Mouse (Mus musculus) gastrocnemius, postnatal 10 days (tissue): ENCODE measurements around the gene Snorc. TPM values are rescaled to one million over a fixed set of nuclear protein-coding genes. Genes with fewer than 3 reads are reported as not detected.
"Not testable (repeated sequence)": the region's sequence is repeated elsewhere in the genome, so short reads cannot be mapped to it uniquely, and the experiment has no call there.

ENCODE experiments used
- DNase-seq: peaks from one replicate; pipeline ENCODE4 v3.0.0; 2021; ENCODE audit warnings: mixed read lengths
- long read RNA-seq, 2 experiments: library from polyadenylated mRNA; stranded (forward); transcript quantifications; one replicate each; pipeline ENCODE4 v2.0.0; 2021
- total RNA-seq, 2 experiments: library from RNA; stranded (reverse); gene quantifications; 2 replicates each; pipeline ENCODE4 v1.2.3; 2021

Snorc gene
- not detected for total RNA-seq
- long read RNA-seq, experiment 1 = 0 reads
- long read RNA-seq, experiment 2 = 0 reads

GRCm38 (mm10) chr1:87469971-87470370 is at the start of gene Snorc:
TSS of gene Snorc (plus strand) at chr1:87470271.
- DNase-seq = not testable (repeated sequence)

DNA sequence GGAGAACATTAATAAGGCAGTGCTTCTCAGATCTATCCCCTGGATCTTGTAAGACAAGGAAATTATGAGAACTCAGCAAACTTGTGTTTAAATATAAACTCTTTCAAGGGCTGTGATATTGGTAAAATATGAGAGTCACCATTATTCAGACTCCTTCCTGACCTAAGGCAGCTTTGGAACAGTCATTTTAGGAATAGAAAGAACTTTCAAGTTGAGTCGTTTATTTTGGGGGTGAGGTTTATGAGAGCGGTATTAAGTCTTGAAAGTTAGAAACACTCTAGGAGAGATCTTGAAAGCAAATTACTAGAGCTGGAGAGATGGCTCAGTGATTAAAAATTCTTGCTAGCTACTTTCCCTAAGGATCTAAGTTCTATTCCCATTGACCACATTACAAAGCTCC is 34.9 kb upstream of the Snorc start:
- no peak for DNase-seq

DNA sequence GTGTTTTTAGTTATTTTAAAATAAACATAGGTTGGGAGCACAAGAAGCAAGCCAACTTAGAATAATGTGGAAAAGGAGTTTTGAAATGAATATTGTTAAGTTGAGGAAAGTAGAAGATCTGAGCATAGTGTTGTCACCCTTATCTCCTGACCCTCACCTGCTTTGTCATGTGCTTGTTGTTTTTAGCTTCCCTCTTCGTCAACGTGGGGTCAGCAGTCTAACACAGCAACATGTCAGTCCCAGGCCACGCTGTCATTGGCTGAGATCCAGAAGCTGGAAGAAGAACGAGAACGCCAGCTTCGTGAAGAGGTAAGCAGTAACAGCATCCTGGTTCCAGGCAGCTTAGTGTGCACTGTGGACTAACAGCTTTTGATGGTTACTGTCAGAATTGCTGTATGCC is 33.5 kb upstream of the Snorc start:
- DNase-seq = no peak

DNA sequence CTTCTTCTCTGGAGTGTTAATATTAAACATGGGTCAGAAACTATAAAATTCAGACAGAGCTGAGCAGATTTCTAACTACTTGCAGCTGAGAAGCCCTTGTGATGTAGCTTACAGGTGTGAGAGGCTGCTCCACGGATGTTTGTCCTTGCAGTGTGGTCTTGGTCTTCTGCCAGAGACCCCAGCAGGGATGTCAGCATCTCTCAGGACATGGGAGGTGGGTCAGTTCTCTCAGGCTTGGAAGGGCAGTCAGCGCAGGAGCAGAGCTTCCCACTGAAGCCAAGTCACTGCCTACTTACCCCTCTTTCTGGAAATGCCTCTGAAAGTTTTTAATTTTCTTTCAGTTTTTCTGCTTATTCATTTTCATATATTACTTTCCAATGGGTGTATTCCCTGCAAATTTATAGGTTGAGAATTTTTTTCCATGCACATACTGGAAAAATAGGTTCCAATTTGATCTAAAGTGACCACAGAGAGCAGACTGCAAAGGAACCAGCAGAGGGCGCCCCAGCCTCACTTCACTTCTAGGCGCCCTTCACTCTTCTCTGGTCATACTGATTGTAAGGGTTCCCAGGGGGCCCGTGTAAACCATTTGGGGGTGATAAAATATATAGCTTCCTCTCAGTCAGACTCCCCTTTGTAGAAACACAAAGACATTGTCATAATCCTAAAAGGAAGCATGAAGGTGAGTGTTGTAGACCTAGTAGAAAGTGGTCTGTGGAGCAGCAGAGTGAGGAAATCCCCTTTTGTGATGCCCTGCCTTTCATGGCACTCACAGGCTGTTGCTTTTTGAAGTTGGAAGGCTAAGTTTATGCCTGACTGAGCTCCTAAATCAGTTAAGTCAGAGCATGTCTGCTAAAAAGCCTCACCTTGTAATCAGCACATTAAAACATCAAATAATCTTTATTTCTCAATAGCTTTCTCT is 22.6 kb upstream of the Snorc start:
- DNase-seq = peak; percentile 74

GRCm38 (mm10) chr1:87449432-87449831 is 20.6 kb upstream of the Snorc start:
- no peak for DNase-seq

DNA sequence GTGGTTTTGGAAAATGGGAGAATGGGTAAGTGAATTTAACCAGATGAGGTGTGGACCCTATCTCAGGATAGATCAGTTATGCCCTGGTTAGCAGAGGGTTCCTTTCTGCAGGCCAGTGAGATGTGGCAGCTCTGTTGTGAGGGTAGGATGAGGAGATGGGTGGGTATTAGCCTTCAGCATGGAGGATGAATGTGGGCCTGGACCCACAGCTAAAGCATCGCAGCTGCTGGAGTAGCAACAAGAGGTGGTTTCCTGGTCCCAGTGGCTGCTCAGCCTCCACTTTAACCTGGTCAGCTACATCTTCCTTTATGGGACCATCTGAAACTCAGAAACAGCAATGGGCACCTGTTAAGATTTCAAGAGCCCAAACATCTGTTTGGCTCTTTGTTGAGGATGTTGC is 13.6 kb upstream of the Snorc start:
- DNase-seq = no peak

DNA sequence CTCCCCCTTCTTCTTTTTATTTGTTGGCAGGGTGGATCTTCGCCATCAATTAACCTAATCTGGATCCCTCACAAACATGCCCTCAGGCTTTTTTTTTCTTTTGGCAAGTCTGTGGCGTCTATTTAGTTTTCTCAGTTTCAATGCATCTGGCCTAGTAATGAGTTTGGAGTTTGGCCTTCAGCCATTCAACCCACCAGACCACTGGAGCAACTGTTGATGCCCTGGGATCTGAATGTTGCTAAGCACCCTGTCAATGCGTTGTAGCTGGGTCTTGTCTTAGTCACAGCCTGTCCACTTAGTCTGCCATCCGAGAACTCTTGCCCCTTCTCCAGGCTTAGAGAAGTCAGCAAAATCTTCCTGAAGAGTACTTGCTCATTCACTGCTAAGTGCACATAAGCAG is 12.0 kb upstream of the Snorc start:
- no peak for DNase-seq

DNA sequence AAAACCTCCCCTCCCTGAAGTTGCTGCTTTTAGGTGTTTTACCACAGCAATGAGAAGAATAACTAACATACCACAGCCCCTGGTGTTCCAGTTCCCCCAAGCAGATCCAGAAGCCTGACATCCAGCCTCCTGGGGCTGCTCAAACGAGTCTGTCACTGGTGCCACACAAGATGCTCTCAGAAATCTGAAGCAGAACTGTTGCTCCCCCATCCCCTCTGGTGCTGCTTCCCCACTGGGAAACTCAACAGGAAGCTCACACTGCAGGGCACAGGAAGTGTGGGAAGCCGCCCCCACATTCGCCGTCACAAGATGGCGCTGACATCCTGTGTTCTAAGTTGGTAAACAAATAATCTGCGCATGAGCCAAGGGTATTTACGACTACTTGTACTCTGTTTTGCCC is 10.2 kb upstream of the Snorc start:
- not testable (repeated sequence) for DNase-seq

- DNase-seq = no peak
These were observed 2.6 kb upstream of the Snorc start for GRCm38 (mm10) chr1:87467469-87467868.

GRCm38 (mm10) chr1:87468321-87468720 is 1.8 kb upstream of the Snorc start:
- no peak for DNase-seq

DNA sequence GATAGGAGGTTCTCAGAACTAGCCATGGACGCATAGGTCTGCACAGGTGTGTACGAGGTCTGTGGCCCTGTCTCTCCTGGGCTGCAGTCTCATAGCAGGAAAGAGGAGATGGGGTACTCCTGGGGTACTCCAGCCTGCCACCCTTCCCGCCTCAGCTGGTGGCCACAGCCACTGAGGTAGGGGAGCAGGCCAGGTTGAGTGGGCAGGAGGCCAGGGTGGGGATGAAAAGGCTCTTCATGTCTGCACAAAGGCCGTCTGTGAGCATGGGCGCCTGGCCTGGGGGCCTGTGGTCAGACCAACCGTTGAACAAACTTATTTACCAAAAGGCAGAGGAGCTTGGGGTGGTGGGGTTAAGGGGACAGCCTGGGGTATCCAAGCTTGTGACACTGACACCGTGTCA is 1.8 kb downstream of the Snorc start:
- no peak for DNase-seq

DNA sequence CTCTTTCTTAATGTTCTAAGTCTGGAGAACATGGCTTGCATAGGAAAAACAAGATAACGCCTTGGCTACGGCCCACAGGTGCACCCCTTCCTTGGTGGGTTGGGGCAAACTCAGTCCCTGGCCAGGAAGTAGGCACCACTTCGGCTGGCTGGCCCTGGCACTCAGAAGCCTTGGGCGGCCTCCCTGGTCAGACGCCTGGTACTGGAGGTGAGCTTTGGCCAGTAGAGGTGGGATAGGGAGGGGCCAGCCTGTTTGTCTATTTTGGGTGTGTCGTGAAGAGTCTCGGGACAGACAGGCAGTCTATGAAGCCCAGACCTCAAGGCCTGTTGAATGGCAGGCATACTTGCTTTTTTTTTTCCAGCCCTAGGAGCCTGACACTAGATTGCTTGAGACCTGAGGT is 2.5 kb downstream of the Snorc start:
- DNase-seq = no peak

DNA sequence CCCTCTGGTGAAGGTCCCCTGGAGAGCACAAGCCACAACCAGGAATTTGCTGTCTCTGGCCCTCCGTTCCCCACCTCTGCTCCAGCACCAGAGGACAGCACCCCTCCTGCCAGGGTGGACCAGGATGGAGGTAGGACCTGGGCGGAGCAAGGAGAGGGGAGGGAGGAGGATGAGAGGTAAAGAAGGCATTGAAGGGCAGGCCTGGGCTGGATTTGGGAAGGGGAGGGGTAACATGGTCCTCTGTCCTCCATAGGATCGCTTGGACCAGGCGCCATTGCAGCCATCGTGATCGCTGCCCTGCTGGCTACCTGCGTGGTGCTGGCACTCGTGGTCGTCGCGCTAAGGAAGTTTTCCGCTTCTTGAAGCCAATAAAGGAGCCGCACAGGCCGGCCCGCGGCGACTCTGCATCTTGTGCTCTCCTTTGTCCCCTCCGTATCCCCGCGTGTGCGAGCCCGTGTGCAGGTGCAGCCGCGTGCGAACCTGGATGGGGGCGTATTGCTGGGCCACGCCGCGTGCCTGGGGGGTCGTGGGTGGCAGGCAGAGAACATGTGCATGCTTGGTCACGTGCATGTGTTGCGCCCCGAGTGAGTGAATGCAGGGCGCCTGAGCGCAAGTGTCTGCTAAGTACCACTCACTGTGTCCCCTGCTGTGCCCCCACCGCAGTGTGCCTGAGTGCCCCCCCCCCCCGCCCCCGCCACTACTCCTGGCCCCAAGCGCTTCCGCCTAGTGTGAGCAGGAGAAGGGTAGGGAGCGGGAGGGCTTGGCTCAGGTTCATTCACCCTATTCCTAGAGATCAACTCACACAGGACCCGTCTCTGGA is 5.2 kb downstream of the Snorc start:
- no peak for DNase-seq

GRCm38 (mm10) chr1:87482546-87482945 is 12.5 kb downstream of the Snorc start:
- no peak for DNase-seq

DNA sequence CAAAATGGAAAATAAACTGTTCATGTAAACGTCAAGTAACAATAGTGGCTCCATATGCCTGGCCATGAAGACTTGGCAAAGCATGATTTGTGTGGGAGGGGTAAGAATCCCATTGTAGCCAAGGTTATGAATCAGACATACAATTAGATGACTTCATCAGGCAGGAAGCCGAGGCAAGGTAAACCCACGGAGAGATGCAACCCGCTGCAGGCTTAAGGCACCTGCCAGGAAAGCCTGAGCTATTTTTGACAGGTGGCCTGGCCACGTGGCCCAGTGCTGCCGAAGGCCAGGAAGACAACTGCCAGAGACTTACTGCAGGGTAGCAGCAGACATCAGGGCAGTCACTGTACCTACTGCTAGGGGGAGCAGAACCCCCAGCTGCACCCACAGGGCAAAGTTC is 16.3 kb downstream of the Snorc start:
- DNase-seq = peak; percentile 35

- DNase-seq = no peak
These were observed 22.2 kb downstream of the Snorc start for GRCm38 (mm10) chr1:87492285-87492684.

GRCm38 (mm10) chr1:87493542-87493941 is 23.5 kb downstream of the Snorc start:
- DNase-seq = no peak

DNA sequence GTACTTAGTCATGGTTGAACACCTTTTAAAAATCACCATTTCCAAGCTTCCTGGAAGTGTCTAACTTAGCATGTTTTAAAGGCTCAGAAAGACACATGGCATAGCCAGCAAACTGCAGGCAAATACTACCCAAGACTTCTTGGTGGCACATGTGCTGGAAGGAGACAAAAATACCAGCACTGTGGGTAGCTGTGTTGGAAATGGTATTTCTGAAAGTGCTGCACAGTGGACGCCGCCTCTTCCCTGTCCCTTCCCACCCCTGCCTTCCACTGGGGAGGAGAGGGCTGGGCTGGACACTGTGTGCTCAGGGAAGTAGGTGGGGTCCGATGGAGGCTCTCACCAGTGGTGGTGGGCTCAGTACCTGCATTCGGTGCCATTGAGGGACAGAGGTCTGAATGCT is 35.5 kb downstream of the Snorc start:
- no peak for DNase-seq

GRCm38 (mm10) chr1:87507857-87508256 is 37.8 kb downstream of the Snorc start:
- no peak for DNase-seq

- DNase-seq = no peak
These were observed 38.8 kb downstream of the Snorc start for GRCm38 (mm10) chr1:87508591-87509560.

DNA sequence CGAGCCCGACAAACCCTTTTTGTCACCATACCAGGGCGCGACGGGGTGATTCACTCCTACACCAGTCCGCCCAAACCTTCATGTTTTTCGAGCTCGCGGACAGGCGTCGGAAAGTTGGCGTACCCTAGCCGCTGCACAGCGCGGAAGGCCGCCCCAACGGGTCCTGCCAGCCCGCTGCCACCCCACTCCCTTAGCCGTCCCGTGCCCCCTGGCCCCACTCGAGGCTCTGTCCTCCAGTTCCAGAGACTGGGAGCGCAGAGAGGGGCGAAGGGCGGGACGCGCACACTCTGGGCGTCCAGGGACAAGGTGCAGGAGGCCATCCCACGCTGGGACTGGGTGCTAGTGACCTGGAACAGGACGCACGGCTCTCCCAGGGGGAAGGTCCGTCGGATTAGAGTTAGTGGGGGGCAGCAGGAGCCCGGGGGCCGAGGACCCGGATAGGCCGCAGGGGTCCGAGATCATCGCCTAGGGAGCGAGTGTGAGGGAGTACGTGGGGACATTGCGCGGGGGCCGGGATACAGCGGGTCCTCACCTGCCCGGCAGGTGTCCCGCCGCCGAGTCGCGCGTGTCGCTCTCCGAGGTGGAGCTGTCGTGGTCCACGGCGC is 39.6 kb downstream of the Snorc start, which contains the start of gene Neu2:
TSS of gene Neu2 (plus strand) at position 329 of the 605 bp plus-strand sequence.
- peak; percentile 24 for DNase-seq
